Mouse (Mus musculus) heart, embryonic 14.5 days (tissue): ENCODE results near the gene Prr5l. TPM values are rescaled to one million over a fixed set of nuclear protein-coding genes. Genes with fewer than 3 reads are reported as not detected.

Source experiments
- ATAC-seq: fragments of 200-750 bp; cut with Nextera tagmentation; 2 replicates; pipeline ENCODE4 v1.8.0; 2017; ENCODE audit warnings: low read depth, moderate TSS enrichment; ENCODE audit not compliant: insufficient number of reproducible peaks, insufficient read depth, low FRiP score
- H3K27ac ChIP-seq, 2 experiments: fragments of 200-500 bp in 1 of 2; fragments of 300-500 bp in 1 of 2; sonication (generic) in 1 of 2; replicated peaks in 1 of 2; 2 replicates each; pipeline ENCODE4 v1.5.1; 2012 to 2014; ENCODE audit warnings: low read depth in 2 of 2, low read length in 2 of 2, control low read depth in 1 of 2, mild to moderate bottlenecking in 1 of 2, mixed read lengths in 1 of 2; ENCODE audit not compliant: control insufficient read depth in 1 of 2, insufficient read depth in 1 of 2
- H3K27me3 ChIP-seq: fragments of 300-500 bp; sonication (generic); 2 replicates; pipeline ENCODE4 v1.6.1; 2014; ENCODE audit warnings: mild to moderate bottlenecking, low read length, control low read depth; ENCODE audit not compliant: control insufficient read depth, insufficient read depth
- H3K36me3 ChIP-seq: fragments of 300-500 bp; sonication (generic); 2 replicates; pipeline ENCODE4 v1.6.1; 2014; ENCODE audit warnings: mild to moderate bottlenecking, control low read depth, low read length, mixed read lengths; ENCODE audit not compliant: control insufficient read depth, insufficient read depth
- H3K4me1 ChIP-seq, 2 experiments: fragments of 200-500 bp in 1 of 2; fragments of 300-500 bp in 1 of 2; sonication (generic) in 1 of 2; 2 replicates each; pipeline ENCODE4 v1.6.1; 2012 to 2014; ENCODE audit warnings: low read length in 2 of 2, control low read depth in 1 of 2, mixed read lengths in 1 of 2; ENCODE audit not compliant: control insufficient read depth in 2 of 2, insufficient read depth in 2 of 2
- H3K4me2 ChIP-seq: fragments of 300-500 bp; sonication (generic); 2 replicates; pipeline ENCODE4 v1.6.1; 2014; ENCODE audit warnings: mild to moderate bottlenecking, low read length
- H3K4me3 ChIP-seq, 2 experiments: fragments of 200-500 bp in 1 of 2; fragments of 300-500 bp in 1 of 2; sonication (generic) in 1 of 2; 2 replicates each; pipeline ENCODE4 v1.5.1; 2012 to 2014; ENCODE audit warnings: low read length in 2 of 2, mild to moderate bottlenecking in 2 of 2, control low read depth in 1 of 2, low read depth in 1 of 2, moderate library complexity in 1 of 2; ENCODE audit not compliant: control insufficient read depth in 1 of 2, insufficient read depth in 1 of 2
- H3K9ac ChIP-seq: fragments of 300-500 bp; sonication (generic); 2 replicates; pipeline ENCODE4 v1.6.1; 2014; ENCODE audit warnings: mild to moderate bottlenecking, low read length
- H3K9me3 ChIP-seq: fragments of 300-500 bp; sonication (generic); 2 replicates; pipeline ENCODE4 v1.6.1; 2016; ENCODE audit warnings: low read length, control low read depth; ENCODE audit not compliant: control insufficient read depth
- WGBS: fragments of 180-500 bp; shearing (Covaris S2); extraction: QIAGEN DNeasy Blood & Tissue Kit; methylation state at CpG from one replicate; pipeline ENCODE4 v1.1.7; 2014; 5-methylcytosine and 5-hydroxymethylcytosine counted together
- polyA plus RNA-seq: library from polyadenylated mRNA; unstranded; fragments of >200 nt; fragmentation: Nextera tagmentation; extraction: Ambion mirVana; gene quantifications from 2 replicates; pipeline ENCODE4 v1.2.1, GENCODE M21; 2014

Prr5l gene
- polyA plus RNA-seq, 1 experiment from 2014 or later: 7.2 TPM

- ATAC-seq: no peak
- 65% methylated on average over 8 of the region's 8 CpGs for WGBS
- peaks cover 2 to 10% of the 10 kb centered on the region in 2 experiments; a peak in 3 of 4 replicates for H3K4me1 ChIP-seq
- no peaks in the 10 kb centered on the region for H3K27me3 ChIP-seq
- H3K36me3 ChIP-seq: peaks cover 10% of the 10 kb centered on the region; the same call in 1 of the 2 replicates
- H3K9ac ChIP-seq: no peak overlapping the region
- no peak overlapping the region for H3K27ac ChIP-seq
- no peaks in the 10 kb centered on the region for H3K9me3 ChIP-seq
- H3K4me2 ChIP-seq: no peak overlapping the region
- H3K4me3 ChIP-seq: no peak overlapping the region
Measured at GRCm38 (mm10) chr2:101715650-101716323, 167.0 kb downstream of the Prr5l start.

- Histone ChIP-seq H3K36me3 (peaks cover 4% of the 10 kb centered on the region; the same call in 1 of the 2 replicates), H3K9me3 (no peaks in the 10 kb centered on the region), H3K9ac (no peak overlapping the region), H3K4me1 (peaks cover 3 to 10% of the 10 kb centered on the region in 2 experiments), H3K27me3 (no peaks in the 10 kb centered on the region), H3K4me2 (no peak overlapping the region), H3K4me3 (no peak overlapping the region), H3K27ac (no peak overlapping the region)
- no peak for ATAC-seq
- 68% methylated on average over 3 of the region's 3 CpGs for WGBS
Measured at GRCm38 (mm10) chr2:101711608-101712007, 171.2 kb downstream of the Prr5l start.

- Histone ChIP-seq H3K27ac (no peak overlapping the region), H3K27me3 (no peaks in the 10 kb centered on the region), H3K9ac (no peak overlapping the region), H3K36me3 (no peaks in the 10 kb centered on the region), H3K4me2 (no peak overlapping the region), H3K4me1 (peaks cover 0 to 2% of the 10 kb centered on the region in 2 experiments; a peak in 1 of 4 replicates), H3K9me3 (no peaks in the 10 kb centered on the region), H3K4me3 (no peak overlapping the region)
- ATAC-seq: no peak
- WGBS: 36% methylated on average over 5 of the region's 5 CpGs
Measured at GRCm38 (mm10) chr2:101705941-101706485, 176.8 kb downstream of the Prr5l start.

- no peak for ATAC-seq
- Histone ChIP-seq H3K4me3 (no peak overlapping the region), H3K9ac (no peak overlapping the region), H3K27me3 (no peaks in the 10 kb centered on the region), H3K4me1 (no peaks in the 10 kb centered on the region), H3K27ac (no peak overlapping the region), H3K9me3 (no peaks in the 10 kb centered on the region), H3K36me3 (peaks cover 53% of the 10 kb centered on the region), H3K4me2 (no peak overlapping the region)
- WGBS: 84% methylated on average over 4 of the region's 4 CpGs
Measured at GRCm38 (mm10) chr2:101699284-101699683, 183.5 kb downstream of the Prr5l start.

- no peaks in the 10 kb centered on the region for H3K27me3 ChIP-seq
- 85% methylated on average over 7 of the region's 7 CpGs for WGBS
- H3K9me3 ChIP-seq: no peaks in the 10 kb centered on the region
- ATAC-seq: no peak
- no peak overlapping the region for H3K9ac ChIP-seq
- H3K36me3 ChIP-seq: peaks cover 70% of the 10 kb centered on the region
- no peak overlapping the region for H3K4me2 ChIP-seq
- H3K27ac ChIP-seq: no peak overlapping the region
- H3K4me3 ChIP-seq: no peak overlapping the region
- H3K4me1 ChIP-seq: no peaks in the 10 kb centered on the region
Measured at GRCm38 (mm10) chr2:101695584-101695983, 187.2 kb downstream of the Prr5l start.

- ATAC-seq: no peak
- Histone ChIP-seq H3K9me3 (no peaks in the 10 kb centered on the region), H3K9ac (no peak overlapping the region), H3K27ac (no peak overlapping the region), H3K4me2 (no peak overlapping the region), H3K36me3 (peaks cover 79% of the 10 kb centered on the region), H3K4me1 (no peaks in the 10 kb centered on the region), H3K4me3 (no peak overlapping the region), H3K27me3 (no peaks in the 10 kb centered on the region)
- 60% methylated on average over 5 of the region's 5 CpGs for WGBS
Measured at GRCm38 (mm10) chr2:101693577-101694215, 189.1 kb downstream of the Prr5l start.

GRCm38 (mm10) chr2:101693043-101693442 lies 189.8 kb downstream of the Prr5l start:
- no peaks in the 10 kb centered on the region for H3K27me3 ChIP-seq
- H3K4me2 ChIP-seq: no peak overlapping the region
- H3K27ac ChIP-seq: no peak overlapping the region
- no peak overlapping the region for H3K4me3 ChIP-seq
- no peaks in the 10 kb centered on the region for H3K9me3 ChIP-seq
- no peak for ATAC-seq
- H3K36me3 ChIP-seq: peaks cover 75% of the 10 kb centered on the region
- 44% methylated on average over 4 of the region's 4 CpGs for WGBS
- no peaks in the 10 kb centered on the region for H3K4me1 ChIP-seq
- H3K9ac ChIP-seq: no peak overlapping the region
